Mouse (Mus musculus): ENCODE data around the gene Spam1.

DNA sequence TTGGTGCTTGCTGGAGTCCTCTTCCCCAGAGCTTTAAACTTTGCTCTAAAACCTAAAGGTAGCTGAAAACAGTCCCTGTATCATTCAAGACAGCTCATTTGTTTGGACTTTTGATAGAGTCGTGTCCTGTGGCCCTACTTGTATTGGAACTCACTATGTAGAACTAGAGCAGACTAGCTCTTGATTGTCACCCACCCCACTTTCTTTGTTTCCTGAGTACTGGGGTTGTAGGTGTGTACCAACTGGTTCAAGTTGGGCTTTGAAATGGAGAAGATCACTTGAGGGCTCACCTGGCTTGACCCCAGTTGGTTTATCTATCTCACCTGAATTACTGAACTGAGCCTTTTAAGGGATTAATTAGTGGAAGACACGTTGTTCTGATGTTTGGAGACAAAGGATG, 11.8 kb upstream of the Spam1 start:
- TF ChIP-seq CTCF (IDR thresholded peaks at IDR 0.05; ENCODE audit: borderline replicate concordance, insufficient read depth, low read length) (no peak), POLR2A (IDR thresholded peaks at IDR 0.05; ENCODE audit: low read depth, low read length) (no peak)

Measured in embryonic fibroblast, embryonic 13.5 days (primary cell).